Mouse (Mus musculus): ENCODE data around the gene Rap1a.

DNA sequence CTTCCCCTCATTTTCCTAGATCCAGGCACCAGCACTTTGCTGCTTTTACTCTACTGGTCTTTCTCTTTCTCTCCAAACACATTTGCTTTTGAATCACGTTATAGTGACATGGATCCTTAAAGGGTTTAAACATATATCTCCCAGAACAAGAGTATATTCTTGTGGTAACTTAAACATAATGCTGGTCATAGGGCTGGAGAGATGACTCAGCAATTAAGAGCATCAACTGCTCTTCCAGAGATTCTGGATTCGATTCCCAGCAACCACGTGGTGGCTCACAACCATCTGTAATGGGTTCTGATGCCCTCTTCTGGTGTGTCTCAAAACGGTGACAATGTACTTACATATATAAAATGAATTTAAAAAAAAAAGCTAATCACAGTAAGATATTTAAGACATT lies 68.8 kb downstream of the Rap1a start:
- TF ChIP-seq POLR2A (IDR thresholded peaks at IDR 0.05; ENCODE audit: control insufficient read depth, low read depth, low read length), result no peak
- no peak for TF ChIP-seq CTCF (IDR thresholded peaks at IDR 0.05; ENCODE audit: control insufficient read depth, insufficient read depth, insufficient replicate concordance, low read depth, low read length)

All from testis, adult 2 months (tissue).